Mouse (Mus musculus): ENCODE data around the gene 9530068E07Rik.

- TF ChIP-seq MAFK (IDR thresholded peaks at IDR 0.05; ENCODE audit: insufficient read depth, low read depth, low read length) (no peak), HCFC1 (IDR thresholded peaks at IDR 0.05; ENCODE audit: borderline replicate concordance, insufficient read depth, low read length) (no peak)
Observed at GRCm38 (mm10) chr11:52386892-52387291, 9.3 kb upstream of the 9530068E07Rik start.
